Mouse (Mus musculus): Measurements from ENCODE around the gene C3ar1. TPM values are rescaled to one million over a fixed set of nuclear protein-coding genes. Genes with fewer than 3 reads are reported as not detected.

The C3ar1 gene
- polyA plus RNA-seq, 1 experiment from 2014 or later, result 2.7 TPM

GRCm38 (mm10) chr6:122810022-122810614 lies 45.8 kb downstream of the C3ar1 start:
- Histone ChIP-seq H3K9ac (peak overlapping the region; percentile 83), H3K27ac (replicated peaks) (peak overlapping the region; percentile 99), H3K4me2 (peak overlapping the region; percentile 68), H3K4me3 (peak overlapping the region; percentile 71), H3K36me3 (no peaks in the 10 kb centered on the region), H3K4me1 (replicated peaks) (peaks cover 12% of the 10 kb centered on the region), H3K27me3 (0 out of 2 replicates have a peak, but pooled peaks cover 7% of the 10 kb centered on the region), H3K9me3 (no peaks in the 10 kb centered on the region)
- 2% methylated on average over 11 of the region's 11 CpGs for WGBS
- no peak for ATAC-seq (ENCODE audit: low read depth)

GRCm38 (mm10) chr6:122804418-122804817 lies 51.5 kb downstream of the C3ar1 start:
- H3K9me3 ChIP-seq, result no peaks in the 10 kb centered on the region
- no peak for ATAC-seq (ENCODE audit: low read depth)
- H3K4me2 ChIP-seq, result no peak overlapping the region
- WGBS, result 35% methylated on average over 5 of the region's 5 CpGs
- H3K27me3 ChIP-seq, result peaks cover 42% of the 10 kb centered on the region
- H3K9ac ChIP-seq, result no peak overlapping the region
- H3K36me3 ChIP-seq, result no peaks in the 10 kb centered on the region
- H3K4me1 ChIP-seq (replicated peaks), result peaks cover 10% of the 10 kb centered on the region; the same call in 1 of the 2 replicates
- H3K27ac ChIP-seq (replicated peaks), result no peak overlapping the region
- H3K4me3 ChIP-seq, result no peak overlapping the region

GRCm38 (mm10) chr6:122801801-122802514 lies 54.0 kb downstream of the C3ar1 start:
- Histone ChIP-seq H3K9ac (peak overlapping the region; percentile 82), H3K4me2 (peak overlapping the region; percentile 93), H3K27ac (replicated peaks) (peak overlapping the region; percentile 15), H3K36me3 (no peaks in the 10 kb centered on the region), H3K4me3 (peak overlapping the region; percentile 56), H3K9me3 (no peaks in the 10 kb centered on the region), H3K27me3 (peaks cover 35% of the 10 kb centered on the region), H3K4me1 (replicated peaks) (peaks cover 10% of the 10 kb centered on the region; the same call in 1 of the 2 replicates)
- WGBS, result 3% methylated on average over 34 of the region's 34 CpGs
- ATAC-seq (ENCODE audit: low read depth), result peak; percentile 84

GRCm38 (mm10) chr6:122801301-122801800 lies 54.6 kb downstream of the C3ar1 start, which contains the start of gene Slc2a3:
Gene Slc2a3, minus strand, starts transcription at chr6:122801640.
- no peaks in the 10 kb centered on the region for H3K9me3 ChIP-seq
- H3K27ac ChIP-seq (replicated peaks), result peak within 1 kb of the TSS; percentile 15
- no peaks in the 10 kb centered on the region for H3K36me3 ChIP-seq
- peak within 1 kb of the TSS; percentile 93 for H3K4me2 ChIP-seq
- H3K9ac ChIP-seq, result peak within 1 kb of the TSS; percentile 82
- WGBS, result under 1% methylated on average over 46 of the region's 46 CpGs
- peak; percentile 79 for ATAC-seq (ENCODE audit: low read depth)
- peaks cover 35% of the 10 kb centered on the region for H3K27me3 ChIP-seq
- peak within 1 kb of the TSS; percentile 56 for H3K4me3 ChIP-seq
- peaks cover 10% of the 10 kb centered on the region; the same call in 1 of the 2 replicates for H3K4me1 ChIP-seq (replicated peaks)

DNA sequence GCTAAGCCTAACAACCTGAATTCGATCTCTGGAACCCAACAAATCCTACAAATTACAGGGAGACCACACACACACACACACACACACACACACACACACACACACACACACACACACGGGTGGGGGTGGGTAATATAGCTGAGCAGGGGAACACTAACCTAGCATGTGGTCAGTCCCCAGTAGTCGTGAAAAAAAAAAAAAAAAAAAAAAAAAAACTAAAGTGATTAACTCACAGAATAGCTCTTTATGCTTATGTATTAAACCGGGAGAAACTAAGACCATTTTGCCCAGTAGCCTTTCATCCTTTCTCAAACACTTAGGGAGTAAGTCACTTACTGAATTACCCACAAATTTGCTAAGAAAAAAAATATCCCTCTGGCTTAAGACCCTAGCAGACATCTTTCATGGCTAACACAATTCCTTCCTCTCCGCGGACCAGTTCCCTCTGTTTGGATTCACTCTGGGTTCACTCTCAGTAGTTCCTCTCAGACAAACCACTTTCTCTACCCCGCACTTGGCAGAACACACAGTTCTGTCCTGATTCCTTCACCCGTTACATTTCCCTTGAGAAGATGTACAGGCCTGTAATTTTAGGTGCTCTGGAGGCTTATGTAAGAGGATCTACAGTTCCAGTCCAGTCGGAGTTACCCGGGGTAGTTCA lies 55.2 kb downstream of the C3ar1 start:
- no peak for ATAC-seq (ENCODE audit: low read depth)
- H3K4me1 ChIP-seq (replicated peaks), result peaks cover 10% of the 10 kb centered on the region; the same call in 1 of the 2 replicates
- peak overlapping the region; percentile 56 for H3K4me3 ChIP-seq
- peak overlapping the region; percentile 93 for H3K4me2 ChIP-seq
- 37% methylated on average over 10 of the region's 10 CpGs for WGBS
- H3K27me3 ChIP-seq, result peaks cover 35% of the 10 kb centered on the region
- H3K9ac ChIP-seq, result peak overlapping the region; percentile 82
- peak overlapping the region; percentile 15; the same call in 1 of the 2 replicates for H3K27ac ChIP-seq (replicated peaks)
- no peaks in the 10 kb centered on the region for H3K36me3 ChIP-seq
- H3K9me3 ChIP-seq, result no peaks in the 10 kb centered on the region

Small RNA genes lying within 50 kb of the gene (microRNA-seq; reads per million reads assigned to microRNA genes)
- gene Mir7231, result not detected

Other genes starting within 250 kb of the C3ar1 start
- gene Gdf3, start 246.1 kb downstream of the C3ar1 start, polyA plus RNA-seq (2015; fragmentation: Nextera tagmentation; extraction: Ambion mirVana), result not detected in 2 replicates
- gene Dppa3, start 229.8 kb downstream of the C3ar1 start, polyA plus RNA-seq (2015; fragmentation: Nextera tagmentation; extraction: Ambion mirVana), result not detected in 2 replicates
- 0.15 TPM in 2 replicates for gene Nanog, start 148.7 kb downstream of the C3ar1 start, polyA plus RNA-seq (2015; fragmentation: Nextera tagmentation; extraction: Ambion mirVana)
- 22.5 and 27.5 TPM in 2 replicates for gene Slc2a3, start 54.5 kb downstream of the C3ar1 start, polyA plus RNA-seq (2015; fragmentation: Nextera tagmentation; extraction: Ambion mirVana)
- gene Foxj2, start 36.2 kb downstream of the C3ar1 start, polyA plus RNA-seq (2015; fragmentation: Nextera tagmentation; extraction: Ambion mirVana), result 6.3 and 7.3 TPM in 2 replicates
- gene Necap1, start 18.3 kb upstream of the C3ar1 start, polyA plus RNA-seq (2015; fragmentation: Nextera tagmentation; extraction: Ambion mirVana), result 128 and 130 TPM in 2 replicates
- 0.69 and 0.85 TPM in 2 replicates for gene Clec4a1, start 65.7 kb upstream of the C3ar1 start, polyA plus RNA-seq (2015; fragmentation: Nextera tagmentation; extraction: Ambion mirVana)
- gene Clec4a3, start 96.4 kb upstream of the C3ar1 start, polyA plus RNA-seq (2015; fragmentation: Nextera tagmentation; extraction: Ambion mirVana), result 0.88 and 2.7 TPM in 2 replicates
- not detected in 2 replicates for gene Clec4a4, start 134.2 kb upstream of the C3ar1 start, polyA plus RNA-seq (2015; fragmentation: Nextera tagmentation; extraction: Ambion mirVana)
- not detected in 2 replicates for gene Clec4b1, start 193.8 kb upstream of the C3ar1 start, polyA plus RNA-seq (2015; fragmentation: Nextera tagmentation; extraction: Ambion mirVana)

All from neural tube, embryonic 13.5 days (tissue).